Mouse (Mus musculus) liver, embryonic 14.5 days (tissue): ENCODE measurements around the gene Prrg2.

Source experiments
- CTCF ChIP-seq: IDR thresholded peaks from 2 replicates; pipeline ENCODE4 v1.5.1; 2016; ENCODE audit warnings: antibody characterized with exemption, low read depth, control low read depth
- EP300 ChIP-seq: IDR thresholded peaks from 2 replicates; pipeline ENCODE4 v1.6.1; 2016; ENCODE audit warnings: antibody characterized with exemption, low read depth

DNA sequence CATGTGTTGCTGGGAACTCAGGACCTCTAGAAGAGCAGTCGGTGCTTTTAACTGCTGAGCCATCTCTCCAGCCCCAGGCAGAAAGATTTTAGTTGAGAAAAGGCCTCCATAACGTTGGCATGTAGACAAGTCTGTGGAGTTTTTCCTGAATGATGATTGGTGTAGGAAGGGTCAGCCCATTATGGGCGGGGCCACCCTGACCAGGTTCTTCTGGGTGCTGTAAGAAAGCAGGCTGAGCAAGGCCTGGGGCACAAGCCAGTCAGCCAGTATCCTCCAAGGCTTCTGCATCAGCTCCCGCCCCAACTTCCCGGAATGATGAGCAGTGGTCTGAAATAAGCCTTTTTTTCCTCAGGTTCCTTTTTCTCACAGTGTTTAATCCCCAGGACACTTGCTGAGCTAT, 18.5 kb upstream of the Prrg2 start:
- TF ChIP-seq CTCF = no peak
- TF ChIP-seq EP300 = no peak
